Mouse (Mus musculus) MEL-GATA-1-ER (cell line): ENCODE data around the gene Vgll2.

ENCODE experiments used
- DNase-seq: peaks from one replicate; pipeline ENCODE4 v3.0.0-alpha.2; 2012; ENCODE audit warnings: low read depth; ENCODE audit errors: extremely low read depth

The Vgll2 gene

DNA sequence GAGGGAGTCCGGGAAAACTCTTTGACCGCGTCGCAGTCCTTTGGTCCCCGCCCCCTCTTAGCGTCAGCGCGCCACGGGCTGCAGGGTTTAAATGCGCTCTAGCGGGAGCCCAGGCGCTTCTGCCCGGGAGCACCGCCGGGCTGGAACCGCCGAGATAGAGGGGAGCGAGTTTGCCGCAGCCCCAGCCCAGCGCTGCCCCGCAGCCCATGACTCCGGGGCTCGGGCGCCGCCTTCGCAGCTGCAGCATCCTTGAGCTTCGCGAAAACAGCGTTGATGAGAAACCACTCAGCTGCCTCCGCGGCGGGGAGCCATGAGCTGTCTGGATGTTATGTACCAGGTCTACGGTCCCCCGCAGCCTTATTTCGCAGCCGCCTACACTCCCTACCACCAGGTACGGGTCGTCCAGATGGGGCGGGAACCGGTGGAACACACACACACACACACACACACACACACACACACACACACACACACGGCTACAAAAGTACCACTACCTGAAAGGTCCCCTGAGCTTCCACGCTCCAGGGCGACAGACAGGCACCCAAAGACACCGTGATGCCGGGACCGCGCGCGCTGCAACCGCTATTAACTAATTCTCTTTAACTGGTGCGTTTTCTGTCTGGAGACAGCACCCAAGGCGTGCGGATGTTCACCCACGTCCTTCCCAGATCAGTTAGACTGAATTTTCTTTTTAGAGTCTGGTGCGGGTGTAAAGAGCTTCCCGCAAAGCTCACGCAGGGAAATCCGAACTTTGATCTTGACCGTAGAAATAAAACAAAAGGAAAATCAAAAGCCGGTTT is at the start of gene Vgll2:
Vgll2 (plus strand) TSS at position 90 of the 800 bp plus-strand sequence.
- DNase-seq: no peak

DNA sequence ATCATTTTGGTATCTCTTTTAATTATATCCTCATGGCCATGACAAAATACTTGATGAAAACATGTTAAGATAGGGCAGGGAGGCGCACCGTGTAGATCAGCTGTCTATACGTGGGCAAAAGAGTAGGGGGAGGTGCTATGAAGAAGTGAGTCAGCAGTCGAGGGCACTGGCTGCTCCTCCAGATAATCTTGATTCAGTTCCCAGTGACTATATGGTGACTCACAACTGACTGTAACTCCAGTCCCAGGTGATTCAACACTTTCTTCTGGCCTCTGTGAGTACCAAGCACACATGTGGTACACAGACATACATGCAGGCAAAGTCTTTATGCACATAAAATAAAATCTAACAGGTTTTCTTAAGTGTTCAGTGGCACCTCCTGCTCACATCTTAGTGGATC is 47.2 kb upstream of the Vgll2 start:
- no peak for DNase-seq

DNA sequence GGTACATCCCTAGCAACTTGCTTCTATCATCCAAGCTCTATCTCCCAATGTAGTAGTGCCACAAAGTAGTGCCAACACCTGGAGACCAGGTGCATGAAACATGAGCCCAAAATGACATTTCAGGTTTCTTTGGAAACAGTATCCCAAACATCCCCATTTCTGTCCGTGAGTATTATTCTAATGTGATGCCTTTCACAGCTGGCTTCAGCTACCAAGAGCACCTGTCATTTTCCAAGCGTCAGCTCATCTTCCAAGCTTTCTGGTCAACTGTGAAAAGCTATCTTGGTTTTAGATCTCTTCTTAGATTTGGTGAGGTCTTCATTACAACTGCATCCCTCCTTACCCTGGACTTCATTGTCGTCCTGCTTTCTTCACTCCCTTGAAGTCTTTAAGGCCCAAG is 46.7 kb upstream of the Vgll2 start:
- DNase-seq: no peak

DNA sequence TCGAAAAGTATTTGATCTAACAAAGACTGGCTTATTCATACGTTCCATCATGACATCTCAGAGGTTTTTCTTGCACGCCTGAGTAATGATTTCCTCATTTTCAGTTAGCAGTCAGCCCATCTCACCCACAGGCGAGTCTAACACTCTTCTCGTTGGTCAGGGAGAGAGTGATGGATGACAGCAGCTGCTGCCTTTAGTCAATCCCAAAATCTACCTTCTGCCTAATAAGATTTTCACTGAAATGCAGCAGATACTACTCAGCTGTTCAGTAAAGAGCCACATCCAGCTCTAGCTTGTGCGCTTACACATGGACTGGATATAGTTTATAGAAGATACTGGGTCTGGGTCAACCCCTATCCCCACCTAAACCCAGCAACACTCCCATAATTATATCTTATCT is 40.7 kb upstream of the Vgll2 start:
- DNase-seq: no peak

DNA sequence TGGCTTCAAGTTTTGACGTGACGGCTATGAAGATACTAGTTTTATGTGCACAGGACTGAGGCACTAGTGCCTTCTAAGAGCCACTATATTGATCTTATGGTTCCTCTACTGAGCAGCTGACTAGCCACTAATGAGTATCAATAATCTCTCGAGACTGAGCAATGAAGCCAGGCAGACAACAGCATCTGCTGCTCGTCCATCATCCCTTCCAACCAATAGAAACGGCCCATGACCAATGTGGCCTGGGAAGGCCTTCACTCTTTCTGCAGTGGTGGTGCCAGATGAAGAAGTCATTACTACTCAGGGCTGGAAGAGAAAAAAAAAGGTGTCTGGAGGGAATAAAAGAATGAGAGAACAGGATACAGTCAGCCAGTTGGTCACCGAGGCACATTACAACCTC is 39.9 kb upstream of the Vgll2 start:
- DNase-seq: no peak

DNA sequence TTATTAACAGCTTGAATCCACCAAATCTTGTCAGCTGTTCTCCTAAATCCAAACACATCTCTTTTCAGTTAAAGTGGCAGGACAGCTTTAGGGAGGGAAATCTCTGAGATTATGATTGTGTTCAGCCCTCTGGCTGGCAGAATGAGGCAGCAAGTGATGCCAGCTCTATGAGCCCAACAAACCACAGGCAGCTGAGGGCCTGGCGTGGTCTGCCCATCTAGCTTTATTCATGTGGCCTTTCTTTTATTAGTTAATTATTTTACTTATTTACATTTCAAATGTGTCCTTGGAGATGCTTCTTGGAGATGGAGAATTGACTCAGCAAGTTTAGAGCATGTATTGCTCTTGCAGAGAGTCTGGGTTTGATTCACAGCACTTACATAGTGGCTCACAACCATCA is 3.8 kb upstream of the Vgll2 start:
- DNase-seq: no peak

DNA sequence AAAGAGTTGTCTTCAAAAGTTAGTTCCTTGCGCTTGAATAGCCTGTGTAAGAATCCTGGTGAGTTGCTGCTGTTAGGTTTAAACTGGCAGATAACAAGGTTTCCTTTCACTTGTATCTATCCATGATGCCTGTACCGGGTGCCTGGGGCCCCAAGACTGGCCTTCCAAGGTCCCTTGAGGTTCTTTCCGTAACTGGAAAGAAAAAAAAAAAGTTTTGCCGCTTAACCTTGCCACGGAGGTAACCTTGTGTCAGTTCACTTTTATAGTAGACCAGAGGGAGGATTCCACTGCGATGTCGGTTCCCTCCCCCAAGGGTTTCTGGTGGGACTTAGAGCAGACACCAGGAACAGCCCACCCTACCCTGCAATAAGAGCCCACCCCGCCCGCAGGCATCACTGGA is 1.1 kb upstream of the Vgll2 start:
- no peak for DNase-seq

DNA sequence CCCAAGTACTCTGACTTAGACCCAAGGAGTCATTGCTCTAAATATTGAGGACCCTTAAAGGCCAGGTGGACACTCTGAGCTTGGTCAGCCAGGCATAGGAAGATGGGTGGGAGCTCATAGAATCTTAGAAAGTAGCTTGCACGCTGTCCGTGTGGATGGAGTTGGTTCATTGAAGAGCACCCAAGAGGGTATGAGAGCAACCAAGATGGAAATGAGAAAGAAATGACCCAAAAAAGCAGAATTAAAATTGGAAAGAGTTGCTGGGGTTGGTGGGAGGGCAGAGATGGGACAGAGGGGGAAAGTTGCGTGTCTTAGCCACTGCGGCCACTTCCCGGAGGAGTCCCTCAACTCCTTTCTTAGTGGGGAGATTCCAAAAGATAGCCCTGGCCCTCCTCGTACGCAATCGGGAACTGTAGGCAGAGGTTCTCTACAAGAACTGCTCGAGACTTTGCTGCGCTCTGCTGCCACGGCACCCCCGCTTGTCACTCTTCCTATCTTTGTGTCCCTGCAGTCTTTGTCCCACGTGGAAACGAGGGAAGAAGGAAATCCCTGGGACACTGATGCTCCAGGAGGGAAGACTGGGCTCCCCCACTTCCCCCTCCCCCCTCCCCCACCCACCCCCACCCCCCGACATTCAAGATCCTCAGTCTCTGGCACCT is 437 bp upstream of the Vgll2 start:
- no peak for DNase-seq

DNA sequence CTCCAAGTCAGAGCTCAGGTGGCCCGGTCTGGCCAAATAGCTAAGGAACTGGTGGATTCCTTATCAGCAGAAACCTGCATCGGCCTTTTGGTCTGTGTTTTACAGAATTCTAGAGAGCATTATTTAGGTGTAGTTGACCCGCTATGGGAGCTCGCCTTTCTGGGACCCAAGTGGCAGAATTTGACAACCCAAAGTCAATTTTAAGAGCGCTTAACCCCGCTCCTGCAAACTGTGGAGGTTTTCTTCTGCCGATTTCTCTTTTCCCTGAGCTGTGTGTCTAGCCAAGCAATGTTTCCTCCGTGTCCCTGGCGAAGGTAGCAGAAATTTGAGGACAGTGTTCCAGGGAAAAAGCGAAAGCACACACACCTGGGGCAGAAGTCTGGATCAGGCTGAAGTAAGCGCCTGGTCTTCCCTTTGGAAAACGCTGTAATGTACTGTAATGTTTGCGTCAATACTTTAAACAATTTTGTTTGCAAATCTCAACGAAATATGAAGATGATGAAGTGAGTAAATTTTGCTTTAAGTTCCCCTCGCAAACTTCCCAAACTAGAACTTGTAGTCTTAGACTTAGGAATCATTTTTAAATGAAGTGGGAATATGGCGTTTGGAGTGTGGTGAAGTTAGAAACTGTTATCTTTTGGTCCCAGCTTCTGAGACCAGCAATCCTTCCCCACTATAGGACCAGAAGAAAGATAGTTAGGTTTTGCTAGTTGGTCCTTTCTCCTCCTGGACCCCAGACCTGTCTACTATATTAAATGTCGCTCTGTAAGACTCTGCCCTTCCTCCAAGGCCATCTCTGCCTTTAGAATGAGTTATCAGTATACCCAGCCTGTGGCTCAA is 1.1 kb downstream of the Vgll2 start:
- DNase-seq: no peak

DNA sequence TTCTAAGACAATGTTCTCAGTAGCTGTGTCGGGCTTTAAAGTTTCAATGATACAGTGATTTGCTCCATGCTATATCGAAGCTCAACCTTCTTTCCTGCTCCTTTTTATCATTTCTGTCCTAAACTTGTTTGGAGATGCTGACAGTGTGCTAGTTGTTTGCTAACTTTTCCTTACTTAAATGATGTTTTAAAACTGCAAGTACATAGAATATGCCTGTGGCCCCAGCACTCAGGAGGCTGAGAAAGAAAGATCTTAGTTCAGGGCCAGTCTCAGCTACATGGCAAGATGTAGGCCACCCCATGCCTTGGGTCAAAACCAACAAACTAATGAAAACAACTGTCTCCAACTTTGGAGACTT is 1.7 kb downstream of the Vgll2 start:
- no peak for DNase-seq

DNA sequence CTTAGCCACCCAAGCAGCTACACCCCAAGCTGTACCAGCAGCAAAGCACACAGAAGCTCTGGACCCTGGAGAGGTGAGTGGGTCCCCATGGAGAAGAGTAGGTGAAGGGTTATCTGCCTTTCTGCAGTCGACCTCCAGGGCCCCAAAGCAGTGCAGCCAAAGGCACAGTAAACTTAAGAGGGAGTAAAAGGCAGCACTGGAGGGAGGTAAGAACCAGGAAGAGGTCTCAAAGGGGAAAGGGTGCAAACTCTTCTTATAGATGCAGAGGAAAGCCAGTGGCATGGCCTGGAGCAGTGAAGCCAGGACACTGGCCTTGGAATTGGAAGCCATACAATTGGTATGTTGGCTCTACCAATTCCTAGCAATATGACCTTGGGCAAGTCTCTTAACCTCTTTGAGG is 3.0 kb downstream of the Vgll2 start:
- no peak for DNase-seq

DNA sequence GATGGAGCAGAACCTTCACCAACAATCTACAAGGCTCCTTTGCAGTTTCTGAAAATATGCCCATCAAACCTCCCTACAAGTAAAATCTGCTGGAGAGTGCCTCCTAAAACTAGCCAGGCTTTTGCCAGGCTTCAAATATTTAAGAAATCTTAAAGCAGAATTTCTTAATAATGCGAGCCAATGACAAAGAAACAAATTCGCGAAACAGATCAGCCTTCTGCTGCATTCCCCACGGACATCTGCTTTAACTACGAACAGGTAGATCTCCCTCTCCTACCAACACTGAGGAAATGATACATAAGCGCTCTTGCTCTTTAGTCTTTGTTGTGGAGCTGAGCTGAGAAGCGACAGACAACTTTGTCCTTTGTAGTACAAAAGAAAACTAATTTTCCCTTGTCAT is 3.5 kb downstream of the Vgll2 start:
- no peak for DNase-seq

DNA sequence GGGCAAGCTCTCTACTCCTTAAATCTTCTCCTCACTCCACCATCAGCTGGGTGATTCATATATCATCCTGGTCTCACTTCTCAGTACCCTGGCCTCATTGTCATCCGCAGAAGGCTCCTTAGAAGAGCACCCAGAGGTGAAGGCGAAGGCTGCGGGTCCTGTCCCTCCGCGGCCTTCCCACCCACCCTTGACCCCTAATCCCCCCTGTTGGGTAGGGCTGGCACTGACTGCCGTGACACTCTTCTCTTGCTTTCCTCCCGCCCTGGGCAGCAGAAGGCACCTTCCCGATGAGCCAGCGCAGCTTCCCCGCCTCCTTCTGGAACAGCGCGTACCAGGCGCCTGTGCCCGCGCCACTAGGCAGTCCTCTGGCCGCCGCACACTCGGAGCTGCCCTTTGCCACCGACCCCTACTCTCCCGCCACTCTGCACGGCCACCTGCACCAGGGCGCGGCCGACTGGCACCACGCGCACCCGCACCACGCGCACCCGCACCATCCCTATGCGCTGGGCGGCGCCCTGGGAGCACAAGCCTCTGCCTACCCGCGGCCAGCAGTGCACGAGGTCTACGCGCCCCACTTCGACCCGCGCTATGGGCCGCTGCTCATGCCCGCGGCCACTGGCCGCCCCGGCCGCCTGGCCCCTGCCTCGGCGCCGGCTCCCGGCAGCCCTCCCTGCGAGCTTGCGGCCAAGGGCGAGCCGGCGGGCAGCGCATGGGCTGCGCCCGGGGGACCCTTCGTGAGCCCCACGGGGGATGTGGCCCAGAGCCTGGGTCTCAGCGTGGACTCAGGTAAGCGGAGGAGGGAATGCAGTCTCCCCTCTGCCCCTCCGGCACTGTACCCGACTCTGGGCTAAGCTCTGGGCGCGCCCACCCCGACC is 5.1 kb downstream of the Vgll2 start:
- DNase-seq: no peak

DNA sequence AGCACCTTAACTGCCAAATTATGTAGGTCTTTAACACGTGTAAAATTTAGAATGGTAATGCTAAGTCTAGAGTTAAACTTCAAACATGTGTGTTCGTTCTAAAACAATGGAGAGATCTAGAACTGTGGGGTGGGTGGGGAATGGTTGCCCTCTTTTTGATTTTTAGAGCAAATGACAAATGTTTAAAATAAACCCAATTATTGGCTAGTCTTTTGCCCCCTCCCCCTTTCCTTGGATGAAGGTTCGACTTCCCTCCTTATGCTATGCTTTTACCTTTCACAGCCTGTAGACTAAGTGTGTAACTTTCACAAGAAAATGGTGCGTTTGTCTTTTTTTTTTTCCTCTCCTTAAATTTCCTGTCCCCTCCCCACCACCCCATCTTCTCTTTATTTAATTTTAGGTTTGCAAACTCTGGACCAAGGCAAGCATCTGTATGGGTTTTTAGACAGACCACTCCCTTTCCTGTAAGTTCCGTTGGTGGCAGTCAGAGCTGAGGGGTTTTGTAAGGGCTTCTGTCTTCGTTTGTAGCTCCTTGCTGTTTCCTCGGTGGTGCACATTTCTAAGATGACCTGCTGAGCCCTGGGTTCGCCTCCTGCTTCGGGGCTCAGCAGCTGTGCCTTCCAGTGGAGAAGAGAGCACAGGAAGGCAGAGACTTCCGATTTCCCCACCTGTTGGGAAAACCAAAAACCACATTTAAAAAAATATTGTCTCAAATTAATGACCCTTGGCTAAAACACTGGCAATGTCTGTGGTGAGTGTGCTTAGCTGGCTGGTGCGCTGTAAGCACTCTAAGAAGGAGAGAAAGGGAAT is 6.5 kb downstream of the Vgll2 start:
- DNase-seq: no peak

DNA sequence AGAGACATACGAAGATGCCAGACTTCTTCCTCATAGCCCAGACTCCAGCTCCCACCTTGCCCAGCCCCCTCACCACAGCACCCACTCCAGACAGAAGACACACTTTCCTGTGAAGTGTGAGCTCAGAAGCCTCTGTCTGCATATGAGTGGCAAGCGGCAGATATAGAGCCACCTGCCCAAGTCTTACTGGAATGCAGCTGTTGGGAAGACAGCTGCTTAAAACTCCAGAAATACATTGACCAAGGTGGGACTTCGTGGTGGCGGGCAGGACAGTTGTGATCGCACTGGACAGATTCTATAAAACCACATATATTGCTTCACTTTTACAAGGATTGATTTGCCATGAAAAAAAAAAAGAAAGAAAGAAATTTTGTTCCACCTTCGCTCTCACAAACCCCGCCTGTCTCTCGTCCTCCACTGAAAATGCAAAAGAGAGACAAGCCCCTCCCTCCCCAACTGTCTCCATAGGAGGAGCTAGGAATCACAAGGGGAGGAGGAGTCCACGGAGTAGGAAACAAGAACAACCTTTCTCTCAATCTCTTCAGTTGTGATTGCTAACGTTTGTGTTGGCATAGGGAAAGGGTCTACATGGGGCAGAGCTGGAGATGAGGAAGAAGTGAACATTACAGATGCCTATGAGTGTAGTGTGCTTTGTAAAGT is 7.2 kb downstream of the Vgll2 start:
- no peak for DNase-seq

DNA sequence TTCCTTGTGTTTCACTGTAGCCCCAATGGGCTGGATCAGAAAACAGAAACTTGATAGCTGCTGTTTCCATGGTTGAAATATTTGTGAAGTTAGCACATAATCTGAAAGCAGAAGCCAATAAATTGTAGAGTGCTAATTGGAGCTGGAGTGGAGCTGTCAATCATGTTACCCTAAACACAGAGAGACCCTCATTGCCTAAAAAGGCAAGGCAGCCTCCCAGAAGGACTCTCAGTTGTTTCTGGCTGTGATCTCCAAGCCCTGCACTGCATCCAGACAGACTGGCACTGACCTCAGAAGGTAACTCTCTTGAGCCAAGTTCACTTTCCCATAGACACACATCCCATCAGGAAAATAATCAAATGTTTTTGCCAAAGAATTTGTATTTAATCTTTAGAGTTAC is 11.4 kb downstream of the Vgll2 start:
- DNase-seq: no peak

DNA sequence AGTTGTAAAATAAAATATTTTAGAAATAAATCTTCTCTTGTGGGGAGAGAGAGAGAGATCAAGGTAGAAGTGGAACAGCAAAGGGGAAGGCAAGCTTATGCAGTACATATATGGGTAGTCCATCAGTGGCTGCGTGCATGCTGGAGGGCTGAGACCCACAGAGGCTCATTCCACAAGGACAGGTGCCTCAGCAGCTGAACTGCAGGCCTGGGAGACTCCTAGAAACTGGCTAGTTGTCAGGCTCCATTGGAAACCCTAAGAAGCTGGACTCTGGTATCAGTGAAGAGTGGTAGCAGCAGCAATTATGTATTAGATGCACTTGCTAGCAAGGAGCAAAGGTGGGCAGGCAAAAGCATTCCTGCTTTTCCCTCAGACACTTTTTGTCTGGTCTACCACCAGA is 17.1 kb downstream of the Vgll2 start:
- DNase-seq: no peak

DNA sequence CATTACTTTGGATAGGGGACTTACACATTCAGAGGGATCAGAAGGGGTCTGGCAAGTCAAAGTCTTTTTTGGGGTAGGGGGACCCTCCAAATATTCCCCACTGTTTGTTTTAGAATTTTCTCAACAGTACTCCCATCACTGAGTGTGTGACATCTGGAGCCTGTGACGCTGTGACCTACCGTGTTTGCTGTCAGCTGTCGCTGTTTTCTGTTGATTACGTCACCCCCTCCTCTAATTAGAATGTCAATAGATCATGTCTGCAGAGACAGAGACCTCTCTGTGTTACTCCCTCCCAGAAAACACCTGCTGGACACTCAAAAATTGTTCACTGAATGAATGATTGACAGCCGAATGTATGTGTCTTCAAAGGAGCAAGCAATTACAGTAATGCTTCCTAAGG is 20.8 kb downstream of the Vgll2 start:
- no peak for DNase-seq

DNA sequence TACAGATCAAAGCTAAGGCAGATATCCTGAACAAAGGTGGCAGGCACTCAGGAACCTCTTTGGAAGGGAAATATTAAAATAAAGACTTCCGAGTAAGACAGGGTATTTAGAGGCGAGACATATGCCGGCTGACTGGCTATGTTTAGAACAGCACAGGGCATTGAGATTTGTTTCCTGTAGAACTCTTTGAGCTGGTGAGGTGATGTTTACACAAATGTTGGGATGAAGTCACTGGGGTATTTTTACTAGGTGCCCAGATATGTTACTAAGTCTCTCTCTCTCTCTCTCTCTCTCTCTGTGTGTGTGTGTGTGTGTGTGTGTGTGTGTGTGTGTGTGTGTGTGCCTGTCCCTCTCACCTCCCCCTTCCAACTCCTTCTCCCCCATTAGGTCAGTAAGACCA is 26.0 kb downstream of the Vgll2 start:
- DNase-seq: no peak

DNA sequence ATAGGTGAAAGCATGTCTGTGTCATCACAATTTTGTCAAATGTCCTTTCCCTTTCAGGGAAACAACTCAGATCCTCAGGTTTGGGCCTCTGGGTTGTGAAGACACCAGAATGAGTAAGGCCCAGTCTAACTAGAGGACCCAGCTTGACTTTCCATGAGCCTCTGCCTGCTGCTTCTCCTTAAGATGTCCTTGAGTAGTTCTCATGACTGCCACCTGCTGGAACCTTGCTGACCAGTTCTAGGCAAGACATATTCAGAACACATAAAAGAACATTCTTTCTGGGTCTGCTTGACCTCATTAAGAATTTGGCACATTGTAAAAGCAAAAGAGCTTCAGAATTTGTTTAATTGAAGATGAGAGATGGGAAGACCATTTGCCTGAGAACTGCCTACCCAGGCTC is 50.2 kb downstream of the Vgll2 start:
- DNase-seq: peak; percentile 15
